Mouse (Mus musculus) hindbrain, embryonic 10.5 days (tissue): ENCODE data around the gene Crxos. TPM values are rescaled to one million over a fixed set of nuclear protein-coding genes. Genes with fewer than 3 reads are reported as not detected.

Source experiments
- DNase-seq: peaks from one replicate; pipeline ENCODE4 v3.0.0-alpha.2; 2017; ENCODE audit warnings: low spot score
- H3K27ac ChIP-seq: fragments of 300-500 bp; sonication (generic); 2 replicates; pipeline ENCODE4 v1.5.1; 2016; ENCODE audit warnings: mild to moderate bottlenecking, moderate library complexity
- H3K27me3 ChIP-seq: fragments of 300-500 bp; sonication (generic); 2 replicates; pipeline ENCODE4 v1.6.1; 2016; ENCODE audit warnings: mild to moderate bottlenecking; ENCODE audit not compliant: poor library complexity, insufficient read depth, severe bottlenecking
- H3K36me3 ChIP-seq: fragments of 300-500 bp; sonication (generic); 2 replicates; pipeline ENCODE4 v1.6.1; 2016; ENCODE audit warnings: mild to moderate bottlenecking, moderate library complexity
- H3K4me1 ChIP-seq: fragments of 300-500 bp; sonication (generic); replicated peaks from 2 replicates; pipeline ENCODE4 v1.6.1; 2016; ENCODE audit warnings: mild to moderate bottlenecking
- H3K4me3 ChIP-seq: fragments of 300-500 bp; sonication (generic); 2 replicates; pipeline ENCODE4 v1.5.1; 2016; ENCODE audit warnings: mild to moderate bottlenecking, moderate library complexity
- H3K9me3 ChIP-seq: fragments of 300-500 bp; sonication (generic); 2 replicates; pipeline ENCODE4 v1.6.1; 2016; ENCODE audit warnings: mild to moderate bottlenecking, moderate library complexity
- WGBS: fragments of 180-500 bp; shearing (Covaris S2); methylation state at CpG from one replicate; pipeline ENCODE4 v1.1.7; 2016; 5-methylcytosine and 5-hydroxymethylcytosine counted together
- polyA plus RNA-seq: library from polyadenylated mRNA; unstranded; fragments of >200 nt; fragmentation: Nextera tagmentation; extraction: Ambion mirVana; gene quantifications from 2 replicates; pipeline ENCODE4 v1.2.1, GENCODE M21; 2016

Crxos gene
- polyA plus RNA-seq, 1 experiment from 2014 or later: not detected

GRCm38 (mm10) chr7:15952416-15952815, 70.0 kb downstream of the Crxos start:
- peaks cover 19% of the 10 kb centered on the region; the same call in 1 of the 2 replicates for H3K27me3 ChIP-seq
- peaks cover 12% of the 10 kb centered on the region for H3K36me3 ChIP-seq
- no peak overlapping the region for H3K27ac ChIP-seq
- no peak for DNase-seq
- peaks cover 7% of the 10 kb centered on the region; the same call in 1 of the 2 replicates for H3K9me3 ChIP-seq
- no peak overlapping the region for H3K4me3 ChIP-seq
- WGBS: 83% methylated on average over 3 of the region's 3 CpGs
- peaks cover 23% of the 10 kb centered on the region for H3K4me1 ChIP-seq

Other genes with a start within 250 kb of the Crxos start
- not detected in 2 replicates for gene Obox3, start 242.7 kb upstream of the Crxos start, polyA plus RNA-seq
- gene Obox5, start 132.5 kb upstream of the Crxos start, polyA plus RNA-seq: not detected in 2 replicates
- gene Obox6, start 42.9 kb upstream of the Crxos start, polyA plus RNA-seq: not detected in 2 replicates
- not detected in 2 replicates for gene Crx, start 2.6 kb upstream of the Crxos start, polyA plus RNA-seq
- 902 and 1,086 TPM in 2 replicates for gene Selenow, start 39.8 kb downstream of the Crxos start, polyA plus RNA-seq
- 170 and 182 TPM in 2 replicates for gene Nop53, start 63.5 kb downstream of the Crxos start, polyA plus RNA-seq
- gene Ehd2, start 85.0 kb downstream of the Crxos start, polyA plus RNA-seq: 12.1 and 12.5 TPM in 2 replicates
- gene Bicra, start 165.3 kb downstream of the Crxos start, polyA plus RNA-seq: 7.7 and 10.7 TPM in 2 replicates
- gene Zfp541, start 179.2 kb downstream of the Crxos start, polyA plus RNA-seq: 0.04 TPM in 1 of 2 replicates, not detected in the other
- 193 and 221 TPM in 2 replicates for gene Napa, start 215.8 kb downstream of the Crxos start, polyA plus RNA-seq
- gene Kptn, start 237.3 kb downstream of the Crxos start, polyA plus RNA-seq: 27.0 and 30.5 TPM in 2 replicates
- gene Slc8a2, start 247.2 kb downstream of the Crxos start, polyA plus RNA-seq: 0.26 and 0.42 TPM in 2 replicates